Mouse (Mus musculus): ENCODE results near the gene Camk2g.

The Camk2g gene

DNA sequence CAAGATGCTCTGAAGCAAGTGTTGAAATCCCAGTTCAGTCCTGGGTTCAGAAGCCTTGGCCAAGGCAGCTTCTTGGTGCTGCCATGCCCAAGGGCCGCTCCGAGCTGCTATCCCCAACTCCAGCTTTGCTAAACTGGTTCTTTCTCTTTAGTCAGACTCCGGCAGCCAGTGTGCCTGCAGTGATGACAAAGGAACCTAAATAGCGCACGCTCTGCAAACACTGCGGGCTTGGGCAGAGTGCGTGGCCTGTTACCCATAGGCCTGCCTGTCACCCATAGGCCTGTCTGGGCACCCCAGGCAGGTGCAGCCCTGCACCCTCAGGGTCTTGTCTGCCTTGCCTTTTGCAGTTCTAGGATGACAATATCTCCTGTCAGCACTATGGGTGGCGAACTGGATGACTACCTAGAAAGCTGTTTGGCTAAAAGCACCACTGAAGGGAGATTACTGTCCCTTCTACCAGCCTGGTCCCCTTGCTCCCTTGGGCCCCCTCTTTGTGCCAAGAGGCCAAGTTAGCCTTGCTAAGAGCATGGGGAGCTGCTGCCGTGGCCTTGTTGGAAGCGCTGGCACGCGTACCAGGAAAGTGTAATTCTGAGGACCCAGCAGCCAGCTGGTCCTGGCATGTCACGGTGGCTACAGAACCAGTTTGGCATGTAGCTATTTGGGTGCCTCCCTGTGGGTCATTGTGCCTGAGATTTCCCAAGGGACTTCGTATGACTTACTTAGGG lies 12.4 kb upstream of the Camk2g start:
- DNase-seq (ENCODE audit: low spot score) = no peak

DNA sequence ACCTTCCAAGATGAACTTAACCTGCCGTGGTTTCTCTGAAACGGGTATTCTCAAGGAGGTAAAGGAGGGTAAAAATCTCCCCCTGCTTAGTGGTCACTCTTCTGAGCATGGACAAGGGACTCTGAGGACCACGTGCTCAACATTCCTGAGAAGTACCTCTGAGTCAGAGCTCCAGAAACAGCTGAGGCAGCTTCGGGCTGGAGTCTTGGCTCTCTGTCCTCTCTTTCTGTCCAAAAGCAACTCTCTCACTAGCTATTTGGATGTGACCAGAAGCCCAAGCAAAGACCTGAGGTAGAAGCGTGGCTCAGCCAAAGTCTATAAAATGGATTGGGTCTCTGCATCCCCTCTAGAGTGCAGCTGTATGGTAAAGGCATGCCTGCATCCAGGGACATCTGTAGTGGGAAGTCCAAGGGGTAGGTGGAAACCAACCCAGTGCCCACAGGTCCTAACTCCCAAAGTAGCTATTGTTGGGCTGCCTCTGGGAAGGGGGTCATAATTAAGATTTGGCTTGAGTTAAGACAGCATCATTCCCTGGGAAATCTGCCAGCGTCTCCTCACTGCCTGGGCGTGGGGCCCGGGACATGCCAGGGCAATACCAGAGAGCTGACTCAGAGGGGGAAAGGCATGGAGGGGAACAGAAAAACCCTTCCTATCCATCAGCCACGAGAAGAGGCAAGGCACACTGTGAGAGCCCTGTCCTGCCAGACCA lies 11.2 kb upstream of the Camk2g start:
- DNase-seq (ENCODE audit: low spot score) = no peak

DNA sequence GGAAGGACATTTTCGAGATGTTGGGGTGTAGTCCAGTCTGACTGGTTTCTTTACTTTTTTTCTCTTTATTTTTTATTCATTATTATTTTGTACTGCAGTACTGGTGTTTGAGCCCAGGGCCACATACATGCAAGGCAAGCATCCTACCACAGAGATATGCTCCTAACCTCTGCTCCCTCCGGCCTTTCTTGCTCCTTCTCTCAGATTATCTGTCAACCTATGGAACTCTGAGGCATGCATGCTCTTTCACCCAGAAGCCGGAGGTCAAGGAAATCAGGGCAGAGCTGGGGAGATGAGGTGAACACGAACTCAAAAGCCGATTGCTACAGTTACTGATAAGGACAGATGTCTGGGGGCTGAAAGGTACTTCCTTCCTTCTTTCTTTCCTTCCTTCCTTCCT lies 10.6 kb upstream of the Camk2g start:
- DNase-seq (ENCODE audit: low spot score) = no peak

DNA sequence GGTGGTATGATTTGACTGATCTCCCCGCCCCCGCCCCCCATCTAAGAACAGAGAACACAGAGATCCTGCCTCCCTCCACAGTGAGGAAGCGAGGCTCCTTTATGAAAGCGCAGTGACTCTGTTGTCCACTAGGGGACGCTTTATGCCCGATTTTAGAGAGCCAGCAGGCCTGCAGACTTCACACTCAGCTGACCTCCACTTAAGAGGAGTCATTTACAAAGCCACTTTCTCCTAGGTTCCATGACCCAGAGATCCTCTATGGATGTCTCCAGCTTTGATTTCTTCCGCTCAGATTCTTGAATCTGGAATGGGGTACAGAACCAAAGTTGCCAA lies 9.7 kb upstream of the Camk2g start:
- peak; percentile 75 for DNase-seq (ENCODE audit: low spot score)

DNA sequence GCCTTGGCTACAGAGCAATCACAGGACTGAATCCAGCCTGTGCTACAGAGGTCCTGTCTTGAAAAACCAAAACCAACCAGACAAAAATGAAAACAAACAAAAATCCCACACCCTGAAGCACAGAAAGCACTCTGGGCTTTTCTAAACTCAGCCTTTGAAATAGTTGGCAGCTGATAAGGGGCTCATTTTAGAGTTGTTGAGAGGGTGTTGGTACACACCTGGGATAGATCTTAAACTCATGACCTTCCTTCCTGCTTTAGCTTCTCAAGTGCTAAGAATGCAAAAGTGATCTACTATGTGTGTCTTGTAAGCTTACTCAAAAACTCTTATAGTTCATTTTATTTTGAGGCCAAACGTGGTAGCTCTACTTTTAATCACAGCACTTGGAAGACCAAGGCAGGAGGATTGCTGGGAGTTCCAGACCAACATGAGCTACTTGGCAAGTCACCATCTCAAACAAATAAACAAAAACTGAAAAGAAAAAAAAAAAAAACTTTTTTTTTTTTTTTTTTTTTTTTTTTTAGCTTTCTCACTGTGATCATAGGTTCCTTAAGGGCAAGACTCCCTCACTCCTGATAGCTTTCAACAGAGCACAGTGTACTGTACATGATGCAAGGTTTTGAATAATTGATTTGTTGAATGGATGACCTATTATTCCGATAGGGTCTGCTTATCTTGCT lies 9.2 kb upstream of the Camk2g start:
- DNase-seq (ENCODE audit: low spot score) = no peak

DNA sequence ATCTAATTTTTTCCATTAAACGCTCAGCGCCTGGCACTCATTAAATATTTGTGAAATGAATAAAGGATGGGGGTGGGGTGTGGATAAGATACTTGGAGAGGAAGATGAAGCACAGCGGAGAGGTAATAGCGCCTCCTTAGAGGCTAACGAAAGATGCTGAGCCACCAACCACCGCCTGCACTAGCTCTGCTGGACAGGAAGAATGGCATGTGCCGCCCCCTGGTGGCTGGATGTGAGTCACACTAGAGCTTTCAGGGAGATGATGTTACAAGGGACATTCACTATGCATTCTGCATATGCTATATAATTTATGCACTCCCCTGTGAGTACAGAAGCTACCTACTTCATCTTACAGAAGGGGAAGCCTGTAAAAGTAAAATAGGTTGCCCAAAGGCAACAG lies 4.9 kb upstream of the Camk2g start:
- peak; percentile 65 for DNase-seq (ENCODE audit: low spot score)

DNA sequence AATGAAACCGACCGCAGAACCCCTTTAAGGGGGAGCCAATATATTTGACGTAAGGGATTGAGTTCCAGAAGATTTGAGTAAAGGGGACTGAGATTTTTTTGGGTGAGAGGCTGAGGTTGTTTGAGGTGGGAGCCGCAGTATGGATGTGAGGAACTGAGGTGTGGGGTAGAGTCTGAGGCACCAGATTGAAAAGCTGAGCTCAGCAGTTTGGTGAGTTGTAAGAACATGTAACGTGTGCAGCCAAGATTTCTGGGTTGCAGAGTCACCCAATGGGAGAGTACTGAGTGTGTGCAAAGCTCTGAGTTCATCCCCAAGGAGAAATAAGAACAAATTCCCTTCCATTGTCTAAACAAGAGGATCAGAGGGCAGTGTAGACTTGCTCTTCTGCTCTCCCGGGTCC lies 4.4 kb upstream of the Camk2g start:
- DNase-seq (ENCODE audit: low spot score) = no peak

DNA sequence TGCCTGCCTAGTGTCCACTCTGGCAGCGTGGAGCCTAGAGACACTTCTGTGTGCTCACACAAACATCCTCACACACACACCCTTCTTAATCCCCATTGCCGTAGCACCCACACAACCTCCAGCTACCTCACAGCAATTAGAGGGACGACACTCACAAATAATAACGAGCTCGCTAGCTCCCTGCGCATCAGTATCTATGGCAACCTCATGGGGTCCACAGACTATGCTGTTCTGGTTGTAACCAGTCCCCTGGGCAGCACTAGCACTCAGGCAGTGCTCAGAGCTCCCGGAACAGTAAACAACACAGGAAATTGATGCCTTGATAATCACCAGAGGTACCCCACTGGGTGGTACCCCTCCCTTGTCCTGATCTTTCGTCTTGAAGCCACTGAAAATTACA lies 2.8 kb upstream of the Camk2g start:
- DNase-seq (ENCODE audit: low spot score) = no peak

DNA sequence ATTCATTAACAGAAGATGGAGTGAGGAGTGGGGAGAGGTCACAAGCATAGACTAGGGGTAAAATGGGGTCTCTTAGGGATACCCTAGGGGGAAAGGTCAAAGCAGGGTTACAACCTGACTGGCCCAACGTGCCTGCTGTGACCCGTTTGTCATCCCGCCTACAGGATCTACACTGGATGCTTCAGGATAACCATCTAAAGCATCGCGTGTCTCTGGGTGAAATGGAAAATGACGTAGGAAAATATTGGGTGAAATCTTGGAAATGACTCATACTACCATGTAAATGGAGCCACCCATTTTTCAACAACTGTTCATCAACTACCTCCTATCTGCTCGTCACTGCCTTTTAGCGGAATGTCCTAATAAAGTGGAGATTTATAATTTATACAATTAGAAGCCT lies 2.3 kb upstream of the Camk2g start:
- DNase-seq (ENCODE audit: low spot score) = no peak

DNA sequence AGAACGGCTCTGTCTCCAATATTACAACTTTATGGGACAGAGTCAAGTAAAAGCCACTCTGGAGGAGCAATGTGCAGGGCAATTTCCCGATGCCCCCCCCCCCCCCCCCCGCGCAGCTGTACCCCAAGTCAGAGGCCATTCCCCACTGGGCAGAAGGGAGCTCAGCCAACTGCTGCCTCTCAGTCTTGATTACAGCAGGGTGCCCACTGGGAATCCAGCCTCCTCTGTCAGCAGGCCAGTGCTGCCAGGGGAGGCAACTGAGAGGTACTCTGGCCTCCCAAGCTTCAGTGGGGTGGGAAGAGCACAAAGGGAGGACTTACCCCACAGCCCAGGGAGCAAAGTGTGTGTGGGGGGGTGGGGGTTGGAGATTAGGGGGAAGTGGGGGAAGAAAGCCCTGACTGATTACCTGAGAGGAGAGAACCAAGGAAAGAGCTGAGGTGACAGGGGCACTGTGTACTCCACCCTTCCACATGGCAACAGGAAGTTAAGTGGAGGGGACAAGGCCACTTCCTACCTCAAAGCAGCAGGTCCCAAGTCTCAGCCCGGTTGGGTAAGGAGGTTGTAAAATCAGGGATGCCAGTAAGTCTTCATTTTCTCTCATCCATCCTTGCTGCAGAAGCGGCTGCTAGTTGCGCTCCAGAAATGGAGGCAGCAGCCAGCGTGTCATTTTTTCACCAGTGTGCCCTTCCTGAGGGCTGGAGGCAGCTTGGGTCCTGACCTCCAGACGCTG lies 1.7 kb upstream of the Camk2g start:
- DNase-seq (ENCODE audit: low spot score) = no peak

DNA sequence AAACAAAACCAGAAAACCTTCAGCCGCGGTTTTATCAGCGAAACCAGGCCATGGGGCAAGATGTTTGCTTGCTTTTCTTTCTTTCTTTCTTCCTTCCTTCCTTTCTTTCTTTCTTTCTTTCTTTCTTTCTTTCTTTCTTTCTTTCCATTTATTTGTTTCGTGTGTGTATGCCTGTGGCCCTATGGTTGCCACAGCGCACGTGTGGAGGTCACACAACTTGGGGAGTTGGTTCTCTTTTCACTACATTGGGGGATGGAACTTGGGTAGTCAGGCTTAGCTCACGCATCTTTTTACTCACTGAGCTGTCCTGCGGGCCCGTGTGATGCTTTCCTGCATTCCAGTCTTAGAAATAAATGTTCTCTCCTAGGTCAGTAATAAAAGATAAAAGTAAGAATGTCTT lies 701 bp upstream of the Camk2g start:
- DNase-seq (ENCODE audit: low spot score) = no peak

DNA sequence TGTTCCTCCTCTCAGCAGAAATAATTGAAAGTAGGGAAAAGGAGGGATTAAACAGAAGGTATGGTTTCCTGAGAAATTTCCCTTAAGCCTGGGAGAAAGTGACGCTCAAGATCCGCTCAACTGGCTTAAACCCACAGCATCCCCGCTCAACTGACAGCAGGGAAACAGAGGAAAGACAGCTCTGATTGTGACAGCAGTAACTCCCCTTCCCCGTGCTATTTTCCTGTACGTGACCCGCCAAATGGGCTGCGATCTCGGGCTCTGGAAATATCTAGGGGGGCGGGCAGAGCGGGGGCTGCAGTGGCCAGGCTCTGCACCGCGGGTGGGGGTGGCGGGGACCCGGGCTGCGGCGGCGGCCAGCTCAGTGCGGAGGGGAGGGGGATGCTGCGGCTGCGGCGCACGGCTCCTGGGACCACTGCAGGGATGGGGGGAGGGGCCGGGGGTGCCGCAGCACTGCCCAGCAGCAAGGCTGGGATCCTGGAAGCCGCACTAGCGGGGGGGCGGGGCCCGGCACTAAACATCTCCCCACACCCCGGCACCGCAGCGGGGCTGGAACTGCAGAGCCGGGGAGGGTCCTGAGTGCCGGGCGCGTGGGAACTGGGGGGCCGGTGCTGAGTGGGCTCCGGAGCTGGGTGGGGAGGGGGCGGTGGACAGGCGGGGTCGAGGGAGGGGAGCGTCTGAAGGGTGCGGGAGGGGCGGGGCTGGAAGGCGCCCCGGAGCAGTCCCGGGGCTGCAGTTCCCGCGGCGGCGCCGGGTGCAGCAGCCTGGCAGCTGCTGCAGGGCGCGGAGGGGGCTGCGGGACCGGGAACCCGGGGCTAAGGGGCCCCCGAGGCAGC lies 748 bp downstream of the Camk2g start:
- DNase-seq (ENCODE audit: low spot score) = peak; percentile 59

DNA sequence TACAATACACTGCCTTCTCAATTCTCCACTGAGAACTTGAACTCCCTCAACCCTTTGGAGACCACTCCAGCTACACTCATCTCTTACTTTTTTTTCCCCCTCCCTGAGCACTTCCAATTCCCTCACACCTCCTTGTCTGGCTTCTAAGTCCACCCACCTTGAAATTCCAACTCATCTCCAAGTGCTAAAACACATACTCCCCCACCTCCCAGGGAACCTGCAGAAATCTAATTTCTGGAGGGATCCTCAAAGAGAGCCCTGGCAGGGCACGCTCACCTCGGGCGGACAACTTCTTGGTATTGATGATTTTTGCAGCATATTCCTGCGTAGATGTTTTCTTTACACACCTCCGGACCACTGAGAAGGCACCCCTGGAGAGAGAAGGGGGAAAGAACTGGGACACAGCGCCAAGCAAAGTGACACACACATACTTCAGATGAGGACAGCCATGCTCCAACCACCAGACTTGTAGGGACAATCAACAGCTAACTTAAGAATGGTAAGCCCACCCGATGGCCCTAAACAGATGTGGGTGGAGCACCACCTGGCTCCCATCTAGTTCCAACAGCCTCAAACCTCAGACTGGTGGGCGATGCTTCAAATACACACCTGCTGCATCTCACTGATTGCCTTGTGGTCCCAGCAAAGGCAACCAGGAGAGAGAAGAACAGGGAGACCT lies 1.5 kb downstream of the Camk2g start:
- DNase-seq (ENCODE audit: low spot score) = no peak

DNA sequence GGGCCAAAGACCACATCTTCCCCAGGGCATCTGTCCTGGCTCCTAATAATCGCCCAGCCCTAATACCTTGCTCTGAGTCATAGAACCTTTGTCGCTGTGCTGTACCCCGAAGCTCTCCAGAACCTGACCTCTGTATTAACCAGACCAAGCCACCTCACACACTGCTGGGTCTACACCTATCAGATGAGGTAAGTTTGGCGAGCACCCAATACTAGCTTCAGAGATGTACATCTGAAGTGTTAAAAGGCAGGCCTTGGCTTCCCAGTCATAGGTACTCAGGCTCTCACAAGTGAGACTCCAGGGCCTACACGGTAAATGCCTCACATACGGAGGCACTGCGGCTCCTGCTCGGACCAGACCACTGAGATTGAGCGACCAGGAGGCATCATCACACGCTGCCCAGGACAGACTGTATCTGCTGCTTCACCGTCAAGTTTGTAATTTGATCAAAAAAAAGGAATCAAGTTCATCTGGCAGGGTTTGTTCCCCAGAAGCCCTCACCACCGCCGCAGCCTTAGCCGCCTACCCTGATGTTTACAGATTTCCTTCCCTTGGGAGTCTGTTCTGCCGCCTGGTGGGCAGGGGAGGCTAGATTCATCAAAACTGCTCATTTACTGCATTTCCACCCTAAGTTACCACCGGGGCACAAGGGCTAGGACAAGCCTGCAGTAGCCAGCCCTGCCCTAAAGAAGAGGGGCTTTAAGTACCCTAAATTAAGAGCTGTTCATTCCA lies 2.2 kb downstream of the Camk2g start:
- no peak for DNase-seq (ENCODE audit: low spot score)

DNA sequence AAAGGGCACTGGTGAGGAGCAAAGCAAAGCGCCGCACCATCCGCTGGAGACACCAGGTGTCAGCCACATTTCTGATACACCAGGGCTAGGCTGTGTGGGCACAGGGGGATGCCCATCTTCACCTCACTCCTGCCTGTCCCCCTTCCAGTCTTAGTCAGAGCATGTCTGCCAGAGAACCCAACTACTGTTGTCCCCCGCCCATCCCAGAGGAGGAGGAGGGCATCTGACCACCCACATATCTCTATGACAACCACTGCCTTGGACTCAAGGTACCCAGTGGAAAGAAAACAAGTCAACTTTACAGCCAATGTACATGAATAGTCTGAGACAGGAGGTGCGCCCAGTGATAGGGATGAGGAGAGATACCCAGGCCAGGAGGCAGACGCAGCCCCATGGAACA lies 2.9 kb downstream of the Camk2g start:
- DNase-seq (ENCODE audit: low spot score) = no peak

DNA sequence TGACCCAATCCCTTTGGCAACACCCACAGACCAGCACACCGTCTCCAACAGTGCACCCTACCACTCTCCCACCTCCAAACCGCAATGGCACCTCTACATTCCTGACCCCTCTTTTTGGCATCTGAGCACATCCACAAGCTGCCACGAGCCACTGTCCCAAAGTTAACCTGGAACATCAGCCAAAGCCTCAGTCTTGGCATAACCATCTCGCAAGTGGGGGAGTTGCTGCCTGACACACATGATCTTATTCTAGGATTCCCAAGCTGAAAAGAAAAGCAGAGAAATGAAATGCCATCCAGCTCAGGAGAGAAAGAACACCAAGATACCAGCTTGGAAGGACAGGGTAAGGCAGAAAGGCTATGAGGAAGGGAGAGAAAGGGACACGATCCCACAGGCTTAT lies 3.4 kb downstream of the Camk2g start:
- DNase-seq (ENCODE audit: low spot score) = no peak

DNA sequence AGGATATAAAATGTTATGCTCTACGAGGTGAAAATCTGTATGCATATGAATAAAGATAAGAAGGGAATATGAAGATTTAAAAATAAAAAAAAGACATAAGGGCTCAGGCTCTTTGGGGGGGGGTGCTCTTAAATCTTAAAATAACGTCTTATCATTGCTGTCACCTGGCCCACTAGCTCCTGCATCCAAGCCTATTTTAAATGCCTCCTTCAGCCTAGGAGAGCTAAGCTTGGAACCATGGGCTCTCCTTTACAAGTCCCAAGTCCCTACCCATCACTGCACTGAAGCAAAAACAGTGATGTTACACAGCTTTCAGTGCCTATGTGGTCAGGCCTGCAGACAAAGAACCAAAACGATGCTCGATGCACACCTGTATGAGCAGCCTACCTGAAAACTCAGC lies 4.3 kb downstream of the Camk2g start:
- DNase-seq (ENCODE audit: low spot score) = no peak

DNA sequence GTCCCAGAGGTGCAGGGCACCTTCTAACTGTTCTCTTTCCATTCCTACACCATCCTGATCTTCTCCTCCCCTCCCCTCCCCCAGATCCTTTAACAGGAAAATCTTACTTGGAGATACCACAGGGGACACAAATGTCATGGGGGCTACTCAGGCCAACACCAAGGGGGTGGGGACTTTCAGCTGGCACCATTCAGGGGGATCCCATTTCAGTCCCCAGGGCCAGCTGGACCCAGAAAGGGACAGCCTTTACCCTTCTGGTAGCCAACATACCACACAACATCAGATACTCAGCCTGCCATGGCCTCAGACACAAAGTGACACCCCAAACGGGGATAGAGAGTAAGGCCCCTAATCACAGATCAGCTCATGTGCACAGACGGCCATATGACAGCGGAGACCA lies 5.7 kb downstream of the Camk2g start:
- no peak for DNase-seq (ENCODE audit: low spot score)

DNA sequence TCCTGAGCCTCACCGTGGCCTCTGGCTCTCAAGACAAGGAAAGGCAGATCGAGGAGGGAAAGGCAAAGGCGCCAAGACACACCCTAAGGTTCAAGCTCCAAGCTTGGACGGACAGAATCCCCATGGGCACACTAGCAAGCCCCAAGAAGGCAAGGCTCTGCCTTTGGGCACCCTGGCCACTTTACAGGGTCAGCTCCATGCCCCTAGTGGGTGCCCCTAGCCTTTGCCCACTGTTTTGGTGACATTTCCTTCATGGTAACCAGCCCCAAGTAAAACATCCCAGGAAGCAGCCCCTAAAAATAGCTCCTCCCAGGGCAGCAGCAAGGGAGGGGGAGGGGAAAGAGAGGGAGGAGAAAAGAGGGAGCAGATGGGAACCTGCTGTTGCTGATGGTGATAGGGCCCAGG lies 7.3 kb downstream of the Camk2g start:
- no peak for DNase-seq (ENCODE audit: low spot score)

DNA sequence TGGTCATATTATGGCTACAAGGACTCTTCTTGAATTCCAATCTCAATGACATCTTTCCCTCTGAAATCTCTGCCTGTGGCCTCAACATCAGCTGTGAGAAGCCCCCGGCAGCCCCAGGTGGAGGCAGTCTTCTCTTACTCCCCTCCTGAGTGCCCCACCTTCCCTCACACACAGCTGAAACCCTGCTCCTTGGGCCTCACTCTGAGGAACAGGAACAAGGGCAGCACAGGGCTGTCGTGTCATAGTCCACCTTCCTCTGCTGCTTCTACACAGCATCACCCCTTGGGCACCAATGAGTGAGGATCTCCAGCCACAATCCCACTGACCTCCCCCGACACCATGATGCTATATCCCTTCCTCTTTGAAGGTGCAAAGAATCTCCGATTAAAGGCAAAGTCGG lies 7.9 kb downstream of the Camk2g start:
- no peak for DNase-seq (ENCODE audit: low spot score)

DNA sequence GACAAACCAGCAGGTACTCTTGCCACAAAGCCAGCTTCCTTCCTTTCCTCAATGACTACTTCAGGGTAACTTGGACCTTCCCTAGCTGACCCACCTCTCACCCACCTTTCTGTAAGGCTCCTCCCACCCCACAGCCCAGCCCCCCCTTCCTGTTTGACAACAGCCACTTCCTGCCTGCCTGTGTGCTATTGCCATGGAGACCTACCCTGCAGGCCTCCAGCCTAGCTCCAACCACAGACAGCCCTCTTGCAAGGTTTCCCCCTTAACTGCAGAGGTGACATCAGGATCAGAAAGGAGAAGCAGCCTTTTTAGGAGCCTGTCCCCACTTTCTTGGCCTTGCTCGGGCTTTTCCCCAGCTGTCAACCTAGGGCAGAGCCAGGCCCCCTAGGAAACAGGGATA lies 8.7 kb downstream of the Camk2g start:
- no peak for DNase-seq (ENCODE audit: low spot score)
